Mouse (Mus musculus) thymus, postnatal 4 days (tissue): Measurements from ENCODE around the gene Ephx1.
"Not testable (repeated sequence)": the region's sequence is repeated elsewhere in the genome, so short reads cannot be mapped to it uniquely, and the experiment has no call there.

Experiments
- DNase-seq: peaks from one replicate; pipeline ENCODE4 v3.0.0; 2021

Gene Ephx1

DNA sequence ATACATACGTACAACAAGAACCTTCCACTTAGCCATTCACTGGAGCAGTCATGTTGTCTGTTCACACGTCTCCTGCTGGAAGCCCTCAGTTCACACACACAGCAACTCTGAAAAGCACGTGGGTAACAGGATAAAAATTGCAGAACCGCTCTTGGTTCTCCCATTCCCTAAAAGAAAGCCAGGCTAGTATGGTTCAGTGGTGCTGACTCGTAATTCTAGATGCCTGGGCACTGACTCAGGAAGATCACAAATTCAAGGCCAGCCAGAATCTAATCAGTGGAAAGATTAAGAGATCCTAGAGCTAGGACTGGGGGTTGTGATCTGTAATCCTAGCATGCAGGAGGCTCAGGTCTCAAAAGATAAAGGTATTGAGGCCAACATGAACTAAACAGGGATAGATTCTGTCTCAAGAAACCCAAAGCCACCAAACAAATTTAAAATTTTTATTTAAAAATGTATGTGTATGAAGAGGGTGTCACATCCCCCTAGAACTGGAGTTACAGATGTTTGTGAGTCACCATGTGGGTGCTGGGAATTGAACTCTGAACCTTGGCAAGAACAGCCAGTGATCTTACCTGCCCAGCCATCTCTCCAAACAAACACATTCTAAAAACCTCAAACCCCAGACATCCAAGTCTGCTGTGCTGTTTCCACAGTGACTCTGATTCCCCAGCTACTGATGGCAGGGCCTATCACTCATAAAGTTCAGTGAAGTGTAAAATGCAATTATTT, at the start of gene Ephx1:
Gene Ephx1, minus strand, starts transcription at position 149 of the 732 bp plus-strand sequence.
- no peak for DNase-seq

GRCm38 (mm10) chr1:181069671-181070070, 49.0 kb upstream of the Ephx1 start:
- DNase-seq: no peak

GRCm38 (mm10) chr1:181068344-181068743, 47.6 kb upstream of the Ephx1 start:
- DNase-seq: no peak

- DNase-seq: no peak
Observed at GRCm38 (mm10) chr1:181064648-181065047, 43.9 kb upstream of the Ephx1 start.

GRCm38 (mm10) chr1:181063991-181064390, 43.3 kb upstream of the Ephx1 start:
- DNase-seq: no peak

GRCm38 (mm10) chr1:181061784-181062485, 41.2 kb upstream of the Ephx1 start:
- DNase-seq: no peak

- DNase-seq: no peak
Observed at GRCm38 (mm10) chr1:181052898-181053297, 32.2 kb upstream of the Ephx1 start.

- DNase-seq: no peak
Observed at GRCm38 (mm10) chr1:181050937-181051336, 30.2 kb upstream of the Ephx1 start, which contains the start of gene 9130409I23Rik. 9130409I23Rik (plus strand) TSS chr1:181051237.

- no peak for DNase-seq
Observed at GRCm38 (mm10) chr1:181049328-181049842, 28.7 kb upstream of the Ephx1 start.

DNA sequence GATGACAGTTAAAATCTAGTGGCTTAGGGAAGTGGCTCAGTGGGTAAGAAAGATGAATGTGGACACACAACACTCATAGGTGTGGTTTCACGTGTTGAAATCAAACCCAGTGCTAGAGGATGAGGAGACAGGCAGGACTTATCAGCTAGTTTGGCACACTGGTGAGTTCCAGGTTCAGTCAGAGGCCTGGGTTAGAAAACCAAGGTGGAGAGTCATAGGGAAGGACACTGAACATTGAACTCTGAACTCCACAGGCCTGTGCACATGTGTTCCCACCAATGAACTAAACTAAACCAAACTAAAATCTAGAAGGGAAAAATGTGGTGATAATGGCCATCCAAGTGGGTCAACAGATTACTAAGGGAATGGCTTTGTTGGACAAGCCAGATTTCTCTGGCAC, 26.8 kb upstream of the Ephx1 start:
- DNase-seq: no peak

GRCm38 (mm10) chr1:181039652-181040051, 18.9 kb upstream of the Ephx1 start:
- DNase-seq: peak; percentile 44

- no peak for DNase-seq
Observed at GRCm38 (mm10) chr1:181037623-181038022, 16.9 kb upstream of the Ephx1 start.

DNA sequence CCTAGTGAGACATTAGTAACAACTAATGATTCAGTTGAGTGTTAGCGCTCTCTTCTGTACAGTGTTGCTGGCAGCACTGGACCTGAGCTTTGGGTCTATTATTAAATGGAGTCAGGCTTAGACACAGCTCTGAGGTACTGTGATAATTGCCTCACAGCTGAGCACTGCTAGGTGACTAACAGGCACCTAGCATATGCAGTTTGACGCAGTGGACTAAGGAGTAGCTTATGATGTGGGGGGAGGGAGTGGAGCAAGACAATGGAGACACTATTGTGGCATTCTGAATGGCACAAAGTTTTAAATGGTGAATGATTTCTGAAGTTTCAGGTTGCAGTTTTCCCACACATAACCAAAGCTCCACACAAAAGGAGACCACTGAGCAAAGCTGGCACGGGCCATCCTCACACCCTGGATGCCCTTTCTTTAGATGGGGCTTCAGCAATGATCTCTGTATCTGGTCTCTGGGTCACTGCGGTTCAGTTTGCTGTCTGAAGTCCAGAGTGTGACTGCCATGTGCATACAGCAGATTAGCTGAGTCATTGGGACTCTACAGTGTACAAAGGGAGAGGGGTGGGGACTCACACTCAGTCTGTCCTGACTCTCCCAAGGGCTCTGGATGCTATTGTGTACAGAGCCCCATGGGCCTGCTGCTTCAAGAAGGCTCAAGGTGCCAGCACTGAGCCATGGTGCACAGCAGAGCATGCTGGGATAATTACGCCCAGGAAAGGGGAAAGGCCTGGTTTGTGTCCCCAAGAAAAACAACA, 14.5 kb upstream of the Ephx1 start:
- DNase-seq: not testable (repeated sequence)

DNA sequence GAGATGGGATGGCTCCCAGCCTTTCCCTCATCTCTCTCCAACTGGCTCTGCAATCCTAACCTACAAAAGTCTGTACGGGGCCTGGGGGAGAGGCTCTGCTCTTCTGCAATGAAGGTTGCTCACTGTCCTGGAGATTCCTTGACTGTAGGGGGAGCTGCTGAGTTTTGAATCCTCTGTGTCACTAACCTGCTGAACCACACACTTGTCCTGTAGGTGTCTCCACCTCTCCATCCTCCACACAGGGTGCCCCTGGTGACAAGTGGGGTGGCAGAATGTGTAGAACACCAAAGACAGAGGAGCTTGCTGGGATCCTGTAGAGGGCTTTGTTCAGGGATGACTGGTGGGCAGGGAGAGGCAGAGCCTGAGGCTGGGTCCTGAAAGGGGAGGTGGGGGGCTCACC, 1.6 kb upstream of the Ephx1 start:
- peak; percentile 83 for DNase-seq

DNA sequence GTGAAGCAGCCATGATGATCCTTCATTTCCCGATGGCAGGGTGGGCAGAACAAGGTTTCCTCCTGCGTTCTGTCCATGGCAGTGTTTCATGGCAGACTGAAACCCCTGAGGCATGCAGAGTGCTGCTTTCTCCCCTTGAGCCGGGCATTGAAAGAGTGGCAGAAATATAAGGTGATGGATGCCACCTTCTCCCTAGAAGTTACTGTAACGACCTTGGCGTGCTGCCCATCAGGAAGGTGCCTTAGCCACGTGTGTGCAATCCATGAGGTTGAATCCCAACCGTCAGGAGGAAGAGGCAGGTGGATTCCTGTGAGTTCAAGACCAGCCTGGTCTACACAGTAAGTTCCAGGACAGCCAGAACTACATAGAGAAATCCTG, 773 bp upstream of the Ephx1 start:
- no peak for DNase-seq

GRCm38 (mm10) chr1:181017890-181018420, 2.7 kb downstream of the Ephx1 start:
- DNase-seq: no peak

- DNase-seq: peak; percentile 91
Observed at GRCm38 (mm10) chr1:181017212-181017711, 3.4 kb downstream of the Ephx1 start.

DNA sequence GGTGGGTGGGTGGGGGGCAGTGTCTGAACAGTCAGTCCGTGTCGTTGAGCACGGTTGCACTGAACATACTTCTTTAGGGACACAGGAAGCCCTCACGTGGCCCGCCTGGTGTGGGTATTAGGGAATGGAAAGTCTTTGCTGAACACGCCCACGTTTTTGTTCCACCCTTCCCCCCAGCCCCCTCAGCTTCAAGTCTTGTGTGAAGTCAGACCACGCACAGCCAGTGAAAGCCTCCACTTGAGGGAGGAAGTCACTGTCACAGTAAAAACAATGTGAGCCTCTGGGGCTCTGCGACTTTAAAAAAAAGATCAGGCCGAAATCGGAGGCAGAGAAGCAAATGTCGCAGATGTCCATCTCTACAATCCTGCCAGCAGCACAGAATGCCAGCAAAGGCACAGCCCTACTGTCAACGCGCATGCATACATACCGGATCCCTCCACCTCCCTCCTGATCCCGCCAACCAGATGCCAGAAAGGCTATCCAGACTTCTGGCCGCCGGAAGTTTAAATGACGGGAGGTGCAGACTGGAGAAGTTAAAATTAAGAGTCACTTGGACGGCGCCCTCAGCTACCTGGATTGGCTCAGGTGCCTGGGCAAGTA, 4.1 kb downstream of the Ephx1 start:
- DNase-seq: peak; percentile 65

- DNase-seq: no peak
Observed at GRCm38 (mm10) chr1:181016045-181016444, 4.7 kb downstream of the Ephx1 start.

DNA sequence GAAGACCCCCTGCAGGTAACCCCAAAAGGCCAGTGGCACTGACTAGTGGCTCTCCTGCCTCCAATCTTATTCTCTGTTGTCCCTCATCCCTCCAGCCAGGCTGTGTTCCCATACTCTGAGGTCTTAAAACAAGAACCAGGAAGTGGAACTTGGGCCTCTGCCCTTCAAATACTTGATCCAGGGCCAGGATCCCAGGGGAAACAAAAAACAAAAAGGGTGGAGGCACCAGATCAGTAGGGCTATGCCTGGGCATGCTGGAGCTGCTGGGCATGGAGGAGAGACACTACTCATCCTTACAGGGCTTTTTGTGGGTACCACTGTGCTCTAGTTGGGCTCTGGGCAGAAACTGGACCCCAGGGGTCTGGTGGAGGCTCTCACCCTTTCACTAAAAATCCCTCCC, 5.1 kb downstream of the Ephx1 start:
- DNase-seq: no peak

- no peak for DNase-seq
Observed at GRCm38 (mm10) chr1:181014731-181015500, 5.8 kb downstream of the Ephx1 start.

DNA sequence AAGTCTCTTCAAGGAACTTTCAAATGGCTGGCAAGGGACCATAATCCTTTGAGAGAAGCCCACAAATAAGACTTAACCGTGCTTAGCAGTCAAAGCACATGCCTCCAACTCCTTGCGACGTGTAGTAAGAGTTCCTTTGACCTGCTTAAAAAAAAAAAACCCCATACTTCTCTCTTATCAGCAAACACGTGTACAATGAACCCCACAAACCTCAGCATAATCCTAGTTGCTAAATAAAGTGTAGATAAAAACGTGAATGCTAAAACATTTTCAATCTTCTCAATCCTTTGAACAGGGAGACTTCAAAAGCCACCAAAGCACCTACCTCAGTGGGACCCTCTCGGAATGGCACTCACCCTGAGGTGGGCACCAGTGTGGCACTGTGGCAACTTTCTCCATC, 7.3 kb downstream of the Ephx1 start:
- no peak for DNase-seq
